Mouse (Mus musculus): ENCODE measurements around the gene Btg2.

DNA sequence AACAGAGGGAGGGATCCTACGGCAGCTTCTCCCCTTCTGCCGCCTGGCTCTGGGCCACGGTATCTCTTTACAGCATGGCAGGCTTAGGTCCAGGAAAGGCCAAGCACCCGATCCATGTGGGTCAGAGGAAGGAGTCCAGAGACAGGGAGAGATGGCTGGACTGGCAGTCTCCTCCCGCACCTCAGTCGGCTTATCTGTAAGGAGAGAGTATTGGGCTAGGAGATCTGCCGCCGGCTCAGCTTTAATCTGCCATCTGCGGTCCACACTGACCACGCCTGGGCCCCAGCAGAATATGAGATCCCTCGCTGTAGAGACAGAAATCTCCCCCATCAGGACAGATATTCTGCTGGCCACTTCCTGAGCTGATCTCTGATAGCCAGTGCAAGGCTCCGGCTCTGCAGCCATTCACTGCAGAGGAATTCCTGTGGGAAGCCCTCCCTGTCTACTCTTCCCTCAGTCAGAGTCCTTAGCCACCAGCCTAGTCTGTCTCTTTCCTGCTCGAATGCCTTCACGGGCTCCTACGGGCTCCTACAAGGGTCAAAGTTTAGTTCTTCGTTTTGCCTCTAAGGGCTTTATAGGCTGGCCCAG lies 8.0 kb upstream of the Btg2 start:
- TF ChIP-seq CTCF (IDR thresholded peaks at IDR 0.05; ENCODE audit: extremely low read depth, insufficient read depth, low read length) (no peak), POLR2A (IDR thresholded peaks at IDR 0.05; ENCODE audit: extremely low read depth, insufficient read depth, low read length) (no peak)
